Comparison of ENCODE assay signal across 8 mouse cellular contexts in genomic region chr10:95217956-95218682, GRCm38 (mm10).
DNase-seq lines count a peak whose midpoint lies in the region; ATAC-seq and TF ChIP-seq lines count a peak whose summit lies in the region.

No protein-coding gene starts in this region.

- no peak for TF ChIP-seq POLR2A in lung, adult 2 months (IDR thresholded peaks at IDR 0.05; ENCODE audit: borderline replicate concordance, extremely low read depth, low read depth, low read length)

- ATAC-seq in hindbrain, postnatal 0 days: no peak
- ATAC-seq in hindbrain, embryonic 16.5 days: no peak
- ATAC-seq in activated CD4-positive, CD25-positive, alpha-beta regulatory T cell, adult 4 months: no peak
- ATAC-seq in frontal cortex, adult (ENCODE audit: low TSS enrichment): no peak

- no peaks in the 10 kb centered on the region for H3K36me3 ChIP-seq in hindbrain, postnatal 0 days (ENCODE audit: insufficient read depth, low read length)
- H3K36me3 ChIP-seq in hindbrain, embryonic 16.5 days (ENCODE audit: control insufficient read depth, insufficient read depth, low read length): no peaks in the 10 kb centered on the region
- no peaks in the 10 kb centered on the region for H3K36me3 ChIP-seq in heart, embryonic 10.5 days

- no peak overlapping the region for H3K27ac ChIP-seq in hindbrain, postnatal 0 days
- no peak overlapping the region for H3K27ac ChIP-seq in hindbrain, embryonic 16.5 days (ENCODE audit: low read depth, low read length)
- peak overlapping the region; percentile 29; the same call in 1 of the 2 replicates for H3K27ac ChIP-seq in heart, embryonic 10.5 days

- no peaks in the 10 kb centered on the region for H3K4me1 ChIP-seq in hindbrain, postnatal 0 days (ENCODE audit: insufficient read depth, low read length)
- H3K4me1 ChIP-seq in hindbrain, embryonic 16.5 days (ENCODE audit: control insufficient read depth, insufficient read depth, low read depth, low read length): no peaks in the 10 kb centered on the region
- peaks cover 30% of the 10 kb centered on the region for H3K4me1 ChIP-seq in heart, embryonic 10.5 days
- no peaks in the 10 kb centered on the region for H3K4me1 ChIP-seq in lung, adult 2 months (ENCODE audit: control insufficient read depth, insufficient read depth, low read length)

- 61% methylated on average over 18 of the region's 18 CpGs for WGBS in hindbrain, postnatal 0 days
- WGBS in hindbrain, embryonic 16.5 days: 65% methylated on average over 18 of the region's 18 CpGs
- WGBS in heart, embryonic 10.5 days: 56% methylated on average over 18 of the region's 18 CpGs
- 41% methylated on average over 18 of the region's 18 CpGs for WGBS in lung, adult 2 months

- no peaks in the 10 kb centered on the region for H3K9me3 ChIP-seq in hindbrain, postnatal 0 days (ENCODE audit: low read length)
- H3K9me3 ChIP-seq in hindbrain, embryonic 16.5 days (ENCODE audit: control insufficient read depth, low read length): no peaks in the 10 kb centered on the region
- H3K9me3 ChIP-seq in heart, embryonic 10.5 days: no peaks in the 10 kb centered on the region

- H3K4me3 ChIP-seq in hindbrain, postnatal 0 days (ENCODE audit: low read length): no peak overlapping the region
- no peak overlapping the region for H3K4me3 ChIP-seq in hindbrain, embryonic 16.5 days (ENCODE audit: low read length)
- no peak overlapping the region for H3K4me3 ChIP-seq in heart, embryonic 10.5 days
- no peak overlapping the region for H3K4me3 ChIP-seq in lung, adult 2 months (replicated peaks; ENCODE audit: extremely low read depth, low read depth, low read length)

- TF ChIP-seq CTCF in hindbrain, postnatal 0 days (IDR thresholded peaks at IDR 0.05; ENCODE audit: low read depth): peak; percentile 38; the same call in 1 of the 2 replicates
- TF ChIP-seq CTCF in lung, adult 2 months (IDR thresholded peaks at IDR 0.05; ENCODE audit: insufficient read depth, low read length): peak; percentile 39; the same call in 1 of the 2 replicates

- no peaks in the 10 kb centered on the region for H3K27me3 ChIP-seq in hindbrain, postnatal 0 days (ENCODE audit: insufficient read depth, low read length)
- no peaks in the 10 kb centered on the region for H3K27me3 ChIP-seq in hindbrain, embryonic 16.5 days (replicated peaks; ENCODE audit: control insufficient read depth, insufficient read depth, low read length)
- peaks cover 29% of the 10 kb centered on the region for H3K27me3 ChIP-seq in heart, embryonic 10.5 days (ENCODE audit: insufficient read depth, poor library complexity, severe bottlenecking)

- no peak overlapping the region for H3K4me2 ChIP-seq in hindbrain, postnatal 0 days (ENCODE audit: low read depth, low read length)
- no peak overlapping the region for H3K4me2 ChIP-seq in hindbrain, embryonic 16.5 days (ENCODE audit: low read length)

- no peak overlapping the region for H3K9ac ChIP-seq in hindbrain, postnatal 0 days (replicated peaks; ENCODE audit: low read length)
- H3K9ac ChIP-seq in hindbrain, embryonic 16.5 days (ENCODE audit: low read depth, low read length): no peak overlapping the region

- no peak for DNase-seq in hindbrain, postnatal 0 days (ENCODE audit: low spot score)
- DNase-seq in ES-CJ7 (ENCODE audit: low read depth, low spot score): peak; percentile 88
- DNase-seq in heart, embryonic 10.5 days (ENCODE audit: low spot score): no peak
- peak; percentile 25 for DNase-seq in lung, adult 2 months
- DNase-seq in c-Kit-positive CD71-positive TER-119-positive erythroid progenitor cells, embryonic 14.5 days (ENCODE audit: low spot score): no peak

Comparison
In these comparisons a context has a peak if more than half of its experiments do, and no peak if none do; other contexts are left out.
1. DNase-seq: peak in ES-CJ7 (single experiment) and lung, adult 2 months (single experiment); none in hindbrain, postnatal 0 days (single experiment), heart, embryonic 10.5 days (single experiment) and c-Kit-positive CD71-positive TER-119-positive erythroid progenitor cells, embryonic 14.5 days (single experiment).